In the genomic region with DNA sequence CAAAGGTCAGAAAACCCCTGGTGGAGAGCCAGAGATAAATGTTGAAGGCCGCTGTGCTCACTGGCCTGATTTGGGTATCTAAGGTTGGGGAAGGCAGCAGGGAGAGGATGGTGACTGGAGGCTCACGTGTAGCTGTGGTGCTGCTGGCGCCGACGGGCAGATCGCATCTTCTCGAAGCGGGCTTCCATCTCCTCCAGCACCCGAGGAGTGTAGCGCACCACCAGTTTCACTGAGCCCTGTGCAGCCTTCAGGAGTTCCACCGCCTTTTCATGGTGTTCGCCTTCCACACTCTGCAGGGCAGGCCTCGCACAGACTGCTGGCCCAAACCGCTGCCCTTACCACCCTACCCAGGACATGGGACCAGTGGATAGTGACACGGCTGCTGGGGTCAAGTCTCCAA, we compare ENCODE assay signal across 9 mouse cellular contexts. TPM values are rescaled to one million over a fixed set of nuclear protein-coding genes. Genes with fewer than 3 reads are reported as not detected.
A peak's percentile ranks its signal among the peaks of the same experiment; 100 is the strongest.
DNase-seq lines count a peak whose midpoint lies in the region; ATAC-seq and TF ChIP-seq lines count a peak whose summit lies in the region.
"Had no signal": no experiment of that assay in that cellular context is flagged by ENCODE, and none has a peak within 500 bp of the region (broad histone marks: within the 10 kb centered on the region; RNA-seq: fewer than 3 reads in every experiment).

No protein-coding gene starts in this region.

- TF ChIP-seq EP300 in stomach, postnatal 0 days (optimal IDR thresholded peaks at IDR 0.05): no peak

- H3K27ac ChIP-seq in liver, embryonic 12.5 days: no peak overlapping the region
- H3K27ac ChIP-seq in stomach, postnatal 0 days (replicated peaks): no peak overlapping the region

- peaks cover 16% of the 10 kb centered on the region for H3K36me3 ChIP-seq in liver, embryonic 12.5 days
- H3K36me3 ChIP-seq in stomach, postnatal 0 days (ENCODE audit: control insufficient read depth, insufficient read depth, low read length): no peaks in the 10 kb centered on the region

- H3K4me2 ChIP-seq in liver, embryonic 12.5 days: peak overlapping the region; percentile 96
- H3K4me2 ChIP-seq in stomach, postnatal 0 days (replicated peaks; ENCODE audit: low read depth): no peak overlapping the region; the same call in 1 of the 2 replicates

- H3K9me3 ChIP-seq in liver, embryonic 12.5 days (replicated peaks): no peaks in the 10 kb centered on the region
- no peaks in the 10 kb centered on the region for H3K9me3 ChIP-seq in stomach, postnatal 0 days (ENCODE audit: control insufficient read depth, low read length)

- peak; percentile 59 for DNase-seq in cerebellum, adult 11-12 months
- no peak for DNase-seq in cerebellum, adult 11 months
- DNase-seq in right cerebral cortex, adult 18-20 months: peak; percentile 38
- no peak for DNase-seq in right cerebral cortex, postnatal 14 days
- DNase-seq in stomach, postnatal 0 days (ENCODE audit: low spot score): no peak
- no peak for DNase-seq in spleen, postnatal 10 days (ENCODE audit: low spot score in 2 of 2)
- DNase-seq: heart, postnatal 4 days had no signal

- peaks cover 68% of the 10 kb centered on the region for H3K27me3 ChIP-seq in liver, embryonic 12.5 days (replicated peaks)
- H3K27me3 ChIP-seq in stomach, postnatal 0 days (ENCODE audit: control insufficient read depth, insufficient read depth, low read length): no peaks in the 10 kb centered on the region

- TF ChIP-seq CTCF in stomach, postnatal 0 days (IDR thresholded peaks at IDR 0.05; ENCODE audit: low read depth): no peak

- H3K4me1 ChIP-seq in liver, embryonic 12.5 days: peaks cover 55% of the 10 kb centered on the region
- H3K4me1 ChIP-seq in stomach, postnatal 0 days (replicated peaks; ENCODE audit: control insufficient read depth, insufficient read depth): peaks cover 3% of the 10 kb centered on the region; the same call in 1 of the 2 replicates

- 77% methylated on average over 15 of the region's 15 CpGs for WGBS in liver, embryonic 12.5 days (ENCODE audit: insufficient replicate concordance)
- WGBS in stomach, postnatal 0 days: 89% methylated on average over 15 of the region's 15 CpGs

- ATAC-seq in liver, embryonic 12.5 days: no peak
- no peak for ATAC-seq in stomach, postnatal 0 days (ENCODE audit: low FRiP score, low TSS enrichment)
- no peak for ATAC-seq in activated CD4-positive, CD25-positive, alpha-beta regulatory T cell, adult 4 months

- peak overlapping the region; percentile 75 for H3K9ac ChIP-seq in liver, embryonic 12.5 days
- H3K9ac ChIP-seq in stomach, postnatal 0 days (ENCODE audit: low read length): no peak overlapping the region

- H3K4me3 ChIP-seq in liver, embryonic 12.5 days: peak overlapping the region; percentile 58
- H3K4me3 ChIP-seq in stomach, postnatal 0 days (ENCODE audit: low read depth, low read length): peak overlapping the region; percentile 56; the same call in 1 of the 2 replicates

RNA-seq across cellular contexts. Expression of a gene that starts 1.4 kb away (rescaled TPM):
- 0.37 and 0.45 TPM in 2 replicates for polyA plus RNA-seq in liver, embryonic 12.5 days (2016; fragmentation: Nextera tagmentation; extraction: Ambion mirVana)
- polyA plus RNA-seq in stomach, postnatal 0 days (2015; fragmentation: Nextera tagmentation; extraction: Ambion mirVana): 6.0 and 7.1 TPM in 2 replicates
- polyA plus RNA-seq in activated CD4-positive, CD25-positive, alpha-beta regulatory T cell, adult 4 months (2017; shearing (Covaris generic)): not detected

RNA-seq across cellular contexts. Expression of a gene that starts 2.2 kb away (rescaled TPM):
- 0.38 TPM in 1 of 2 replicates, not detected in the other for polyA plus RNA-seq in liver, embryonic 12.5 days (2016; fragmentation: Nextera tagmentation; extraction: Ambion mirVana)
- 5.9 and 6.1 TPM in 2 replicates for polyA plus RNA-seq in stomach, postnatal 0 days (2015; fragmentation: Nextera tagmentation; extraction: Ambion mirVana)
- not detected for polyA plus RNA-seq in activated CD4-positive, CD25-positive, alpha-beta regulatory T cell, adult 4 months (2017; shearing (Covaris generic))

RNA-seq across cellular contexts. Expression of a gene that starts 27.4 kb away (rescaled TPM):
- 170 and 179 TPM in 2 replicates for polyA plus RNA-seq in liver, embryonic 12.5 days (2016; fragmentation: Nextera tagmentation; extraction: Ambion mirVana)
- polyA plus RNA-seq in stomach, postnatal 0 days (2015; fragmentation: Nextera tagmentation; extraction: Ambion mirVana): 73.7 and 78.8 TPM in 2 replicates
- 100 to 1,000 TPM in 1 of 2 experiments, 10 to 100 TPM in 1; 68.1 to 108 TPM for polyA plus RNA-seq in activated CD4-positive, CD25-positive, alpha-beta regulatory T cell, adult 4 months (2017; shearing (Covaris generic))

RNA-seq across cellular contexts. Expression of a gene that starts 33.1 kb away (rescaled TPM):
- polyA plus RNA-seq in liver, embryonic 12.5 days (2016; fragmentation: Nextera tagmentation; extraction: Ambion mirVana): 0.08 and 0.23 TPM in 2 replicates
- 0.80 and 0.85 TPM in 2 replicates for polyA plus RNA-seq in stomach, postnatal 0 days (2015; fragmentation: Nextera tagmentation; extraction: Ambion mirVana)
- not detected for polyA plus RNA-seq in activated CD4-positive, CD25-positive, alpha-beta regulatory T cell, adult 4 months (2017; shearing (Covaris generic))

RNA-seq across cellular contexts. Expression of a gene that starts 34.6 kb away (rescaled TPM):
- polyA plus RNA-seq in liver, embryonic 12.5 days (2016; fragmentation: Nextera tagmentation; extraction: Ambion mirVana): 1.2 and 2.2 TPM in 2 replicates
- polyA plus RNA-seq in stomach, postnatal 0 days (2015; fragmentation: Nextera tagmentation; extraction: Ambion mirVana): 22.7 and 23.7 TPM in 2 replicates
- polyA plus RNA-seq in activated CD4-positive, CD25-positive, alpha-beta regulatory T cell, adult 4 months (2017; shearing (Covaris generic)): 10 to 100 TPM; 21.7 to 27.8 TPM

Comparison
In these comparisons a context has a peak if more than half of its experiments do, and no peak if none do; other contexts are left out.
1. DNase-seq: peak in cerebellum, adult 11-12 months (single experiment) and right cerebral cortex, adult 18-20 months (single experiment); none in cerebellum, adult 11 months (single experiment), right cerebral cortex, postnatal 14 days (single experiment), stomach, postnatal 0 days (single experiment) and spleen, postnatal 10 days (0 of 2).